Mouse (Mus musculus) left cerebral cortex, adult 11 months (tissue): ENCODE data around the gene Cyp26b1.
"Not testable (repeated sequence)": the region's sequence is repeated elsewhere in the genome, so short reads cannot be mapped to it uniquely, and the experiment has no call there.

Experiments used
- DNase-seq: peaks from one replicate; pipeline ENCODE4 v3.0.0; 2022; ENCODE audit warnings: low spot score

Cyp26b1 gene

DNA sequence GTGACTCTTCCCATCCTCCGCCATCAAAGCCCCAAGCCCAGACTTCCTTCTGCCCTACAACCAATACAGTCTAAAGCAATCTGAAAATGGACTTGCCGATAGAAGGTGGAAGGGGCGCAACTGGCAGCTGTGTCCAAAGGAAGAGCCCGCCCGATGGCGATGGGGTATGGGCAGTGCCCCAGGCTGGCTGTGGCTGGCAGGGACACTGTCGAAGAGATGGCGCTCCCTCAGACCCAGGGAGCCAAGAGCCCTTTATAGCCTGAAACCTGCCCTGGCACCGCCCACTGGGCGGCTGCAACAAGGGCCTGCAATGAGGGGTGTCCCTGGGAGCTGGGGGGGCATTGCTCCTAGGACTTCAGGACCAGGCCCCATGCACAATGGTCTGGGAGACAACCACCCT, at the start of gene Cyp26b1:
Gene Cyp26b1 (minus strand): TSS at position 216 of the 400 bp plus-strand sequence.
- DNase-seq, result no peak

- no peak for DNase-seq
These were observed 47.3 kb upstream of the Cyp26b1 start for GRCm38 (mm10) chr6:84641062-84641431.

GRCm38 (mm10) chr6:84640324-84641061, 46.8 kb upstream of the Cyp26b1 start:
- DNase-seq, result no peak

- DNase-seq, result no peak
These were observed 44.5 kb upstream of the Cyp26b1 start for GRCm38 (mm10) chr6:84638206-84638605.

DNA sequence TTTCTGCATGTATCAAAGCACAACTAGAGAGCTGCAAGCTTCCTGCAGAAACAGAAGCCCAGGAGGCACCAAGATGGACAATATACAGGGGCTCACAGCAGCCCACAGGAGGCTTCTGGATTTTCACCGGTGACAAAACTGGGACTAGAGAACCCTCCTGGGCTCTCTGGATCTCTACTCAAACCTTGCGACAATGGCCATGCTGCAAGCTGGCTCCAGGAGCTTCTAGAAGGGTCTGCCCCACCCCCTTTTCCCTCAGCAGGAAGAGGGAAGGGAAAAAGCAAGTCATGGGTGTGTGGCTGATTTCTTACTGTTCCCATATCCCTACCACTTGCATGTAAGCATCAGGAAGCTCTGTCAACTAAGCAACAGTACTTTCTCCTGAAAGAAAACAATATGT, 37.9 kb upstream of the Cyp26b1 start:
- DNase-seq, result no peak

- no peak for DNase-seq
These were observed 36.6 kb upstream of the Cyp26b1 start for GRCm38 (mm10) chr6:84630276-84630675.

GRCm38 (mm10) chr6:84628831-84629230, 35.1 kb upstream of the Cyp26b1 start:
- DNase-seq, result no peak

DNA sequence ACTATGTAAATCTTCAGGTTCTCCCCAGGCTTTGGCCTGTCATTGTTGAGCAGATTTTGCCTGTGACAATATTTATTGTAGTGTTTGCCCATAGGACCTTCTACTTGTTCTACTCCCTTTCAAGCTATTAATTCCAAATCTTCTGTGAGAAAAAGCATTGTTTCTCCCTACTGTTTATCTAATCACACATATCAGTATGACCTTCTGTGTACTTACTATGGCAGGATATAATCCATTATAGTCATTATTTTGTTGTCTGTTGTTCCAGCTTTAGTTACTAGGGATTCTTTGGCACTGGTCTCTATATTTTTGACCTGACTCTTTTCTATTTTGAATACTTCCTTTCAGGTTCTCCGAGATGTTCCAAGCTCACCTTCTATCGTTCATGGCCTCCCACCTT, 32.7 kb upstream of the Cyp26b1 start:
- no peak for DNase-seq

GRCm38 (mm10) chr6:84619166-84619565, 25.5 kb upstream of the Cyp26b1 start:
- DNase-seq, result no peak

DNA sequence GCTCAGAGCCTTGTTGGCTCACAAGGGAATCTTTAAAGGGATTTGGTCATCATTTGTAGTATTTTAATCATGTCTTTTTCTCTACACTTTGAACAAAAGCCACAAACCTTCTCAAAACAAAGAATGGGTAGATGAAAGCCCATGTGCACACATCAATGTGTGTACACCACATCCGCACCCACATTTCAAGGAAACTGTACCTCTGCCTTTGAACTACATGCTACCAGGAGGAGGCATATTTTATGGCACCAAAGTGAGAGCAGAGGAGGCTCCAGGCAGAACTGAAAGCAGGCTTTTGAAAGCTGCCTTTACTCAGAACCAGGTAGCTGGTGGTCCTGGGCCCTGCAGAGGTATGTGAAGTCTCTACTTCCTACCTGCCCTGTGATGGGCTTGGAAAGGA, 23.3 kb upstream of the Cyp26b1 start:
- no peak for DNase-seq

GRCm38 (mm10) chr6:84616586-84616985, 22.9 kb upstream of the Cyp26b1 start:
- no peak for DNase-seq

DNA sequence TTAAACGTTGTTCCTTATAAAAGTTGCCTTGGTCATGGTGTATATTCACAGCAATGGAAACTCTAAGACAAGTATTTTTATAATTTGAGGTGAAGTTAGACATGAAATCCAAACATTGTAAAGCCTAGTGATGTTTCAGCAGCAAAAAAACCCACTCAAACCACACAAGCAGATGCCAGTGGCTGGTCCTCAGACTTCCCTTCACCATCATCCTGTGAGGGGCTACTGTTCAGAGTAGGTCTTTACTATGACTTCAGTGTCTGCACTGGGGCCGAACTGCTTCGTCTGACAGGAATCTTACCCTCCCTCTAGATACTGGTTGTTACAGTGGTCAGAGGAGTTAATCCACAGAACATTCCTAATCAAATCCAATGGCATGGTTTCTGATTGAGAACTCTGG, 19.9 kb upstream of the Cyp26b1 start:
- DNase-seq, result no peak

- DNase-seq, result no peak
These were observed 7.6 kb upstream of the Cyp26b1 start for GRCm38 (mm10) chr6:84601136-84601889.

- DNase-seq, result not testable (repeated sequence)
These were observed 5.6 kb upstream of the Cyp26b1 start for GRCm38 (mm10) chr6:84599296-84599695.

GRCm38 (mm10) chr6:84598725-84599124, 5.0 kb upstream of the Cyp26b1 start:
- no peak for DNase-seq

GRCm38 (mm10) chr6:84594626-84595025, 918 bp upstream of the Cyp26b1 start:
- DNase-seq, result no peak

GRCm38 (mm10) chr6:84590961-84591745, 2.6 kb downstream of the Cyp26b1 start:
- no peak for DNase-seq

- DNase-seq, result peak; percentile 63
These were observed 3.7 kb downstream of the Cyp26b1 start for GRCm38 (mm10) chr6:84589742-84590686.

GRCm38 (mm10) chr6:84588895-84589652, 4.6 kb downstream of the Cyp26b1 start:
- DNase-seq, result no peak

DNA sequence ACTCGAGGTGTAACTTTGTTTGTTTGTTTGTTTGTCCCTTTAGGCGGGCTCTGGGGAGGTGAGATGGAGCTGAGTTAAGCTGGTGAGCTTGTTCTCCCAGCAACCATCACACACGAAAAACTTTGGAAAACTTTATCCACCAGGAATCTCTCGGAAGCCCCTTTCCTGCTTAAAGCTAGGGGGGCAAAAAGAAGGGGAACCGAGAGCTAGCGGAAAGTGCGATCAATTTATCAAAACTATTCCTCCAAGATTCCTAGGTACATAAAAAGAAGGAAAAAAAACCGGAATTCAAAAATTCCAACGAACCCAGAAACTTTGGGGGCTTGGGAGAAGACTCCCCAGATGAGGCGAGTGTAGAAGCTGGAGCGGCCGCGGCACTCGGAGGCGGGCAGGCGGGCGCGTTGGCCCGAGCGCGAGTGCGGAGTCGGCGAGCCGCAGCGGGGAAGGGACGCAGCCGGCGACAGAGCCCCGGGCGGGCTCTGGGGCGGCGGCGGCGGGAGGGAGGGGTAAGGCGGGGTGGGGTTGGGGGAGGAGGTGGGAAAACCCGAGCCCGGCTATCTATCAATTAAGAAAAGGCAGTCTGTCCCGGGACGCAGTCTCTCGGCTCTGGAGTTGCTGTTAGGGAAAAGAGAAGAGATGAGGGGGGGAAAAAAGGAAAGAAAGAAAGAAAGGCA, 5.3 kb downstream of the Cyp26b1 start:
- DNase-seq, result no peak
